Mouse (Mus musculus) ES-E14 (cell line): Measurements from ENCODE around the gene Efs. TPM values are rescaled to one million over a fixed set of nuclear protein-coding genes. Genes with fewer than 3 reads are reported as not detected.
"Not testable (repeated sequence)": the region's sequence is repeated elsewhere in the genome, so short reads cannot be mapped to it uniquely, and the experiment has no call there.

Source experiments
- DNase-seq: peaks from one replicate; pipeline ENCODE4 v3.0.0-alpha.2; 2013; ENCODE audit warnings: low read depth, low spot score
- H3K27ac ChIP-seq: 2 replicates; pipeline ENCODE4 v1.5.1; 2012; ENCODE audit warnings: low read depth, mild to moderate bottlenecking, low read length, moderate library complexity, mixed read lengths; ENCODE audit not compliant: poor library complexity, insufficient read depth, severe bottlenecking
- H3K36me3 ChIP-seq: 2 replicates; pipeline ENCODE4 v1.6.1; 2012; ENCODE audit warnings: mild to moderate bottlenecking, low read length, moderate library complexity, mixed read lengths; ENCODE audit not compliant: control insufficient read depth, poor library complexity, insufficient read depth, severe bottlenecking
- H3K4me1 ChIP-seq, 2 experiments: fragments of 150-350 bp in 1 of 2; sonication (generic) in 1 of 2; 2 replicates each; pipeline ENCODE4 v1.6.1; 2012; ENCODE audit warnings: low read length in 2 of 2, mild to moderate bottlenecking in 1 of 2, mixed read lengths in 1 of 2; ENCODE audit not compliant: control insufficient read depth in 2 of 2, insufficient read depth in 2 of 2, poor library complexity in 1 of 2
- H3K4me3 ChIP-seq, 2 experiments: fragments of 150-350 bp in 1 of 2; sonication (generic) in 1 of 2; 2 replicates each; pipeline ENCODE4 v1.5.1; 2012; ENCODE audit warnings: low read length in 2 of 2, low read depth in 1 of 2, mild to moderate bottlenecking in 1 of 2, mixed read lengths in 1 of 2; ENCODE audit not compliant: insufficient read depth in 1 of 2, poor library complexity in 1 of 2, severe bottlenecking in 1 of 2
- H3K9ac ChIP-seq: 2 replicates; pipeline ENCODE4 v1.6.1; 2012; ENCODE audit warnings: low read depth, mild to moderate bottlenecking, low read length, mixed read lengths; ENCODE audit not compliant: poor library complexity, insufficient read depth, severe bottlenecking
- H3K9me3 ChIP-seq: fragments of 150-350 bp; sonication (generic); 2 replicates; pipeline ENCODE4 v1.6.1; 2012; ENCODE audit warnings: low read depth, mild to moderate bottlenecking, low read length; ENCODE audit not compliant: control insufficient read depth, insufficient read depth
- CHD2 ChIP-seq: IDR thresholded peaks from 2 replicates; pipeline ENCODE4 v1.6.1; 2014; ENCODE audit warnings: mild to moderate bottlenecking, low read depth, low read length, inconsistent platforms
- HCFC1 ChIP-seq: IDR thresholded peaks from 2 replicates; pipeline ENCODE4 v1.6.1; 2012; ENCODE audit warnings: low read length, inconsistent platforms, borderline replicate concordance; ENCODE audit not compliant: insufficient read depth
- MAFK ChIP-seq: IDR thresholded peaks from 2 replicates; pipeline ENCODE4 v1.6.1; 2014; ENCODE audit warnings: mild to moderate bottlenecking, low read depth, low read length, inconsistent platforms; ENCODE audit not compliant: insufficient read depth
- ZC3H11A ChIP-seq: IDR thresholded peaks from 2 replicates; pipeline ENCODE4 v1.6.1; 2012; ENCODE audit warnings: low read depth, mild to moderate bottlenecking, inconsistent platforms, low read length, borderline replicate concordance
- ZNF384 ChIP-seq: IDR thresholded peaks from 2 replicates; pipeline ENCODE4 v1.6.1; 2012; ENCODE audit warnings: low read depth, low read length, inconsistent platforms
- in situ Hi-C, 2 experiments: fragments of 600-800 bp; cut with MboI; formaldehyde crosslinking; loops; one replicate each; pipeline ENCODE4 v1.15.1; 2025; ENCODE audit warnings: low sequenced_read_pairs in 2 of 2, inconsistent platforms in 1 of 2; ENCODE audit not compliant: unreplicated experiment in 2 of 2
- total RNA-seq: library from RNA; depleted of rRNA; stranded (reverse); fragments of 300-350 nt; gene quantifications from 2 replicates; pipeline ENCODE4 v1.2.3, GENCODE M21; 2012

Gene Efs
- total RNA-seq, 1 experiment = 10.8 TPM

GRCm38 (mm10) chr14:54951587-54951986 lies 25.7 kb upstream of the Efs start:
- in situ Hi-C loops = no loop called here
- no peaks in the 10 kb centered on the region for H3K9me3 ChIP-seq
- no peak overlapping the region for H3K4me3 ChIP-seq

GRCm38 (mm10) chr14:54950493-54950892 lies 24.6 kb upstream of the Efs start:
- in situ Hi-C loops = no loop called here
- no peaks in the 10 kb centered on the region for H3K36me3 ChIP-seq
- peak overlapping the region; percentile 26; the same call in 1 of the 2 replicates for H3K9ac ChIP-seq
- H3K9me3 ChIP-seq = no peaks in the 10 kb centered on the region
- H3K4me1 ChIP-seq = no peaks in the 10 kb centered on the region; a peak in 1 of 4 replicates
- DNase-seq = no peak
- H3K27ac ChIP-seq = no peak overlapping the region
- H3K4me3 ChIP-seq = peak overlapping the region in 1 of 2 experiments; percentile 38; a peak in 1 of 4 replicates
- TF ChIP-seq HCFC1 (no peak), ZNF384 (no peak)

More at GRCm38 (mm10) chr14:54951587-54951986, 25.7 kb upstream of the Efs start:
- DNase-seq = no peak
- no peaks in the 10 kb centered on the region for H3K36me3 ChIP-seq
- no peak for TF ChIP-seq ZNF384
- TF ChIP-seq ZC3H11A = no peak
- TF ChIP-seq CHD2 = no peak
- TF ChIP-seq HCFC1 = no peak
- TF ChIP-seq MAFK = no peak
- H3K4me1 ChIP-seq = peaks cover 0 to 3% of the 10 kb centered on the region in 2 experiments; a peak in 1 of 4 replicates
- H3K9ac ChIP-seq = no peak overlapping the region
- H3K27ac ChIP-seq = no peak overlapping the region

- no peaks in the 10 kb centered on the region for H3K36me3 ChIP-seq
- in situ Hi-C loops = no loop called here
- no peak overlapping the region for H3K27ac ChIP-seq
- no peak for DNase-seq
- no peaks in the 10 kb centered on the region; a peak in 1 of 4 replicates for H3K4me1 ChIP-seq
- H3K4me3 ChIP-seq = no peak overlapping the region
- H3K9ac ChIP-seq = no peak overlapping the region
- TF ChIP-seq HCFC1 (no peak), MAFK (no peak), ZNF384 (no peak)
- H3K9me3 ChIP-seq = no peaks in the 10 kb centered on the region
Measured at GRCm38 (mm10) chr14:54948781-54949180, 22.9 kb upstream of the Efs start.

GRCm38 (mm10) chr14:54947008-54947407 lies 21.1 kb upstream of the Efs start:
- H3K9ac ChIP-seq, H3K4me1 ChIP-seq, DNase-seq, H3K27ac ChIP-seq, H3K4me3 ChIP-seq, H3K9me3 ChIP-seq, in situ Hi-C loops, H3K36me3 ChIP-seq: not testable (repeated sequence)

- H3K4me1 ChIP-seq = no peaks in the 10 kb centered on the region; a peak in 1 of 4 replicates
- in situ Hi-C loops = no loop called here
- DNase-seq = no peak
- no peak overlapping the region for H3K27ac ChIP-seq
- H3K36me3 ChIP-seq = no peaks in the 10 kb centered on the region
- H3K9me3 ChIP-seq = no peaks in the 10 kb centered on the region
- TF ChIP-seq MAFK (peak; percentile 67), CHD2 (no peak), HCFC1 (no peak), ZNF384 (no peak), ZC3H11A (no peak)
- H3K9ac ChIP-seq = no peak overlapping the region
- no peak overlapping the region for H3K4me3 ChIP-seq
Measured at GRCm38 (mm10) chr14:54945975-54946704, 20.2 kb upstream of the Efs start.
